Comparison of ENCODE assay signal across 8 mouse cellular contexts in genomic region chr17:27204075-27204909, GRCm38 (mm10). TPM values are rescaled to one million over a fixed set of nuclear protein-coding genes. Genes with fewer than 3 reads are reported as not detected.
DNase-seq lines count a peak whose midpoint lies in the region; ATAC-seq and TF ChIP-seq lines count a peak whose summit lies in the region.

Gene Lemd2, minus strand, starts transcription at chr17:27204469.

- peak within 1 kb of the TSS; percentile 96 for H3K9ac ChIP-seq in kidney, embryonic 16.5 days (replicated peaks; ENCODE audit: low read length)
- H3K9ac ChIP-seq in liver, adult 2 months (ENCODE audit: low read depth, low read length), result peak within 1 kb of the TSS; percentile 98

- H3K27ac ChIP-seq in heart, embryonic 10.5 days, result peak within 1 kb of the TSS; percentile 98
- peak within 1 kb of the TSS; percentile 95 for H3K27ac ChIP-seq in kidney, embryonic 16.5 days (ENCODE audit: low read length)
- peak within 1 kb of the TSS; percentile 69 for H3K27ac ChIP-seq in liver, adult 2 months (replicated peaks; ENCODE audit: insufficient read depth, low read depth, low read length)

- 3% methylated on average over 96 of the region's 97 CpGs for WGBS in heart, embryonic 10.5 days
- WGBS in kidney, embryonic 16.5 days, result 4% methylated on average over 90 of the region's 97 CpGs
- WGBS in liver, adult 2 months, result 4% methylated on average over 89 of the region's 97 CpGs

- peak within 1 kb of the TSS; percentile 91 for H3ac ChIP-seq in myocyte (ENCODE audit: control insufficient read depth, insufficient read length)

- TF ChIP-seq POLR2A in liver, adult 2 months (IDR thresholded peaks at IDR 0.05; ENCODE audit: extremely low read depth, insufficient read depth, low read length), result peak; percentile 76
- TF ChIP-seq POLR2A in myocyte (IDR thresholded peaks at IDR 0.05; ENCODE audit: insufficient read length, low read depth), result peak; percentile 88

- no peak for TF ChIP-seq CTCF in liver, adult 2 months (IDR thresholded peaks at IDR 0.05; ENCODE audit: low read depth, low read length)

- peaks cover 29% of the 10 kb centered on the region for H3K4me1 ChIP-seq in heart, embryonic 10.5 days
- H3K4me1 ChIP-seq in kidney, embryonic 16.5 days (ENCODE audit: insufficient read depth, low read length), result peaks cover 49% of the 10 kb centered on the region
- peaks cover 6% of the 10 kb centered on the region for H3K4me1 ChIP-seq in liver, adult 2 months (ENCODE audit: control insufficient read depth, insufficient read depth, low read length)

- peak within 1 kb of the TSS; percentile 77 for H3K4me2 ChIP-seq in kidney, embryonic 16.5 days (replicated peaks; ENCODE audit: low read depth, low read length)
- H3K4me2 ChIP-seq in myocyte (ENCODE audit: low read depth), result peak within 1 kb of the TSS; percentile 68

- peaks cover 13% of the 10 kb centered on the region; the same call in 1 of the 2 replicates for H3K79me2 ChIP-seq in liver, adult 2 months (ENCODE audit: control insufficient read depth, insufficient read depth, low read length)
- peaks cover 17% of the 10 kb centered on the region for H3K79me2 ChIP-seq in myocyte (ENCODE audit: control insufficient read depth, insufficient read depth)

- peak within 1 kb of the TSS; percentile 97 for H3K4me3 ChIP-seq in heart, embryonic 10.5 days
- H3K4me3 ChIP-seq in kidney, embryonic 16.5 days (ENCODE audit: low read length), result peak within 1 kb of the TSS; percentile 90
- H3K4me3 ChIP-seq in liver, adult 2 months (ENCODE audit: insufficient read depth, low read depth, low read length), result peak within 1 kb of the TSS; percentile 95
- peak within 1 kb of the TSS; percentile 53 for H3K4me3 ChIP-seq in myocyte

- peak; percentile 96 to 97 for DNase-seq in B cell, adult 2 months
- DNase-seq in brain, adult 2 months (ENCODE audit: low read depth, low spot score), result peak; percentile 98
- peak; percentile 96 for DNase-seq in heart, embryonic 10.5 days (ENCODE audit: low spot score)
- DNase-seq in liver, adult 2 months (ENCODE audit: extremely low read depth, low read depth, low spot score), result peak; percentile 76
- DNase-seq in splenic B cell, adult 2 months (ENCODE audit: low read depth, low spot score), result peak; percentile 97

- no peaks in the 10 kb centered on the region for H3K27me3 ChIP-seq in heart, embryonic 10.5 days (ENCODE audit: insufficient read depth, poor library complexity, severe bottlenecking)
- no peaks in the 10 kb centered on the region for H3K27me3 ChIP-seq in kidney, embryonic 16.5 days (ENCODE audit: insufficient read depth, low read length)
- H3K27me3 ChIP-seq in liver, adult 2 months (ENCODE audit: control insufficient read depth, insufficient read depth, low read length), result no peaks in the 10 kb centered on the region
- no peaks in the 10 kb centered on the region for H3K27me3 ChIP-seq in myocyte (ENCODE audit: control insufficient read depth, insufficient read depth, insufficient read length)
- H3K27me3 ChIP-seq in splenic B cell, adult 2 months (ENCODE audit: control insufficient read depth, insufficient read depth, low read length, poor library complexity, severe bottlenecking), result no peaks in the 10 kb centered on the region

- ATAC-seq in erythroblast, adult 5-6 weeks (replicated peaks; ENCODE audit: low FRiP score, poor library complexity, severe bottlenecking), result peak; percentile 82
- ATAC-seq in kidney, embryonic 16.5 days (ENCODE audit: low FRiP score, low TSS enrichment), result peak; percentile 91

- H3K9me3 ChIP-seq in heart, embryonic 10.5 days, result no peaks in the 10 kb centered on the region
- peaks cover 4% of the 10 kb centered on the region for H3K9me3 ChIP-seq in kidney, embryonic 16.5 days (ENCODE audit: low read length)

- peaks cover 31% of the 10 kb centered on the region for H3K36me3 ChIP-seq in heart, embryonic 10.5 days
- peaks cover 19% of the 10 kb centered on the region for H3K36me3 ChIP-seq in kidney, embryonic 16.5 days (ENCODE audit: insufficient read depth, low read length)
- peaks cover 4% of the 10 kb centered on the region for H3K36me3 ChIP-seq in liver, adult 2 months (ENCODE audit: control insufficient read depth, insufficient read depth, low read length)
- H3K36me3 ChIP-seq in myocyte (ENCODE audit: control insufficient read depth, insufficient read depth), result no peaks in the 10 kb centered on the region
- H3K36me3 ChIP-seq in splenic B cell, adult 2 months (ENCODE audit: control insufficient read depth, insufficient read depth, low read length, poor library complexity, severe bottlenecking), result peaks cover 8% of the 10 kb centered on the region; the same call in 1 of the 2 replicates

TF ChIP-seq in myocyte, 11 proteins besides CTCF, POLR2A, EP300 and RAD21:
- TF ChIP-seq E2F4 (IDR thresholded peaks at IDR 0.05; ENCODE audit: insufficient read depth), result no peak
- TF ChIP-seq SRF (IDR thresholded peaks at IDR 0.05; ENCODE audit: control insufficient read depth, insufficient read length, low read depth), result peak; percentile 89
- no peak for TF ChIP-seq USF1 (IDR thresholded peaks at IDR 0.05; ENCODE audit: low read depth)
- TF ChIP-seq TCF12 (IDR thresholded peaks at IDR 0.05; ENCODE audit: insufficient read depth, poor library complexity, severe bottlenecking), result no peak
- TF ChIP-seq REST (IDR thresholded peaks at IDR 0.05; ENCODE audit: insufficient read depth, insufficient read length), result no peak
- peak; percentile 79 for TF ChIP-seq POLR2AphosphoS2 (IDR thresholded peaks at IDR 0.05; ENCODE audit: insufficient read length, low read depth)
- no peak for TF ChIP-seq MAX (IDR thresholded peaks at IDR 0.05; ENCODE audit: low read depth)
- TF ChIP-seq CEBPB (IDR thresholded peaks at IDR 0.05; ENCODE audit: insufficient read depth, poor library complexity, severe bottlenecking), result no peak
- TF ChIP-seq MYOD1 (IDR thresholded peaks at IDR 0.05; ENCODE audit: control insufficient read depth in 1 of 3, insufficient read length in 2 of 3, low read depth in 2 of 3), result peak in 1 of 3 experiments; percentile 51
- TF ChIP-seq MYOG (IDR thresholded peaks at IDR 0.05; ENCODE audit: control insufficient read depth in 1 of 3, insufficient read depth in 1 of 3, insufficient read length in 2 of 3, low read depth in 2 of 3), result peak in 2 of 3 experiments; percentile 26 to 49
- peak; percentile 6 for TF ChIP-seq TCF3 (IDR thresholded peaks at IDR 0.05; ENCODE audit: insufficient read length, low read depth)

RNA-seq across cellular contexts. Expression of gene Lemd2, which starts in this region (rescaled TPM):
- 2.7 and 5.4 TPM in 2 replicates for total RNA-seq in erythroblast, adult 5-6 weeks (2015; ENCODE audit: low replicate concordance)
- total RNA-seq in erythroblast, adult 5-6 weeks (2017; ENCODE audit: low replicate concordance), result 12.9 and 13.5 TPM in 2 replicates
- polyA plus RNA-seq in heart, embryonic 10.5 days (2016; fragmentation: Nextera tagmentation; extraction: Ambion mirVana), result 11.1 and 14.4 TPM in 2 replicates
- 9.7 and 10.0 TPM in 2 replicates for polyA plus RNA-seq in kidney, embryonic 16.5 days (2015; fragmentation: Nextera tagmentation; extraction: Ambion mirVana)
- 15.1 and 17.8 TPM in 2 replicates for total RNA-seq in liver, adult 2 months (2014; rRNA removed)
- polyA plus RNA-seq in liver, adult 2 months (2012; rRNA removed), result 34.8 and 45.1 TPM in 2 replicates
- 72.1 TPM for polyA plus RNA-seq in myocyte (2012; fragmentation: generic; extraction: Trizol)

Comparison
In these comparisons a context has a peak if more than half of its experiments do, and no peak if none do; other contexts are left out.
1. Peak in every context shown above with its lines: DNase-seq, ATAC-seq, H3K4me3 ChIP-seq and H3K27ac ChIP-seq.